Mouse (Mus musculus) bone marrow macrophage, adult 2 months (primary cell): ENCODE results near the gene Pcbp4.

Experiments
- CTCF ChIP-seq: IDR thresholded peaks from 2 replicates; pipeline ENCODE4 v1.5.1; 2012; ENCODE audit warnings: low read depth, mild to moderate bottlenecking, low read length, moderate library complexity
- POLR2A ChIP-seq: IDR thresholded peaks from 2 replicates; pipeline ENCODE4 v1.6.1; 2012; ENCODE audit warnings: mild to moderate bottlenecking, low read depth, low read length, borderline replicate concordance

DNA sequence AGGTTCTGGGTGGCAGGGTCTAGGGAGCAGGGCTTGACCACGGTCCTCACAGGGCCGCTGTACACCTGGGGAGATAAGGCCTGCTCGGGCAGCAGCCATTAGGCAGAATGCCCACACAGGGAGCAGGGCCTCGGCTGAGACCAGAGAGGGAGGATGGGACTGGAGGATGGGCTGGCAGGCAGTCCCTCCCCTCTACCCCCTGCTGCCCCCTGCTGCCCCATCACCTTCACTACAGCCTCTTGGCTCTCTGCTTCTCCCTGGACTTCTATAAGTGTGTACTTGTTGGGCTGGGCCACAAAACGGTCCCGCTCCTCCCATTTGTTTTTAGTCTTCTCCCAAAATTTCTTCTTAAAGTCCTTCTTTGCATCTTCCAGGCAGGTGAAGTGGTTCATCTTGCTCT is 21.4 kb downstream of the Pcbp4 start:
- TF ChIP-seq CTCF (peak; percentile 37; the same call in 1 of the 2 replicates), POLR2A (no peak)
